Mouse (Mus musculus) myocyte (in vitro differentiated cells): ENCODE data around the gene Pgap3.
"Not testable (repeated sequence)": the region's sequence is repeated elsewhere in the genome, so short reads cannot be mapped to it uniquely, and the experiment has no call there.

Experiments used
- POLR2A ChIP-seq: IDR thresholded peaks from one replicate; pipeline ENCODE4 v1.6.1; 2011; ENCODE audit warnings: low read depth, mild to moderate bottlenecking, control low read depth, moderate library complexity; ENCODE audit not compliant: insufficient read length
- USF1 ChIP-seq: IDR thresholded peaks from one replicate; pipeline ENCODE4 v1.6.1; 2011; ENCODE audit warnings: low read depth, mild to moderate bottlenecking, control low read depth, moderate library complexity

DNA sequence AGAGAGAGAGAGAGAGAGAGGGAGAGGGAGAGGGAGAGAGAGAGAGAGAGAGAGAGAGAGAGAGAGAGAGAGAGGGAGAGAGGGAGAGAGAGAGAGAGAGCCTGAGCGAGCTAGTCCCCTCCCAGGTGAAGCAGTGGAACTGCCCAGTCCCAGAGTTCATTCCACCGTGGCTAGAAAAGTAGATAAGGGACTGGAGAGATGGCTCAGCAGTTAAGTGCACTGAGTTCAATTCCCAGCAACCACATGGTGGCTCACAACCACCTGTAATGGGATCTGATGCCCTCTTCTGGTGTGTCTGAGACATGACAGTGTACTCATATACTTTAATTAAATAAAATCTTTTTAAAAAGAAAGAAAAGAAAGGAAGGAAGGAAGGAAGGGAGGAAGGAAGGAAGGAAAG, 17.9 kb downstream of the Pgap3 start:
- not testable (repeated sequence) for TF ChIP-seq POLR2A, USF1
